Mouse (Mus musculus): ENCODE results near the gene Defa31. TPM values are rescaled to one million over a fixed set of nuclear protein-coding genes. Genes with fewer than 3 reads are reported as not detected.

The Defa31 gene
- polyA plus RNA-seq (2014; fragmentation: Illumina TruSeq; extraction: RNeasy Lipid Tissue Mini Kit (QIAGEN cat#74804); ENCODE audit: low replicate concordance), result 5,443 TPM

GRCm38 (mm10) chr8:21191314-21191713 lies at the start of gene Defa31:
TSS of gene Defa31 (plus strand) at chr8:21191614.

GRCm38 (mm10) chr8:21161977-21162376 lies 29.4 kb upstream of the Defa31 start, which contains the start of gene Defa22:
TSS of gene Defa22 (plus strand) at chr8:21162277.

GRCm38 (mm10) chr8:21201261-21201660 lies 9.8 kb downstream of the Defa31 start, which contains the start of gene Gm15293:
TSS of gene Gm15293 (plus strand) at chr8:21201561.

Other genes with a start within 250 kb of the Defa31 start
- not detected for gene AY761185, start 246.9 kb upstream of the Defa31 start, polyA plus RNA-seq (2014; fragmentation: Illumina TruSeq; extraction: RNeasy Lipid Tissue Mini Kit (QIAGEN cat#74804); ENCODE audit: low replicate concordance)
- gene Defa21, start 166.1 kb upstream of the Defa31 start, polyA plus RNA-seq (2014; fragmentation: Illumina TruSeq; extraction: RNeasy Lipid Tissue Mini Kit (QIAGEN cat#74804); ENCODE audit: low replicate concordance), result 17.6 TPM
- gene Defa23, start 136.6 kb upstream of the Defa31 start, polyA plus RNA-seq (2014; fragmentation: Illumina TruSeq; extraction: RNeasy Lipid Tissue Mini Kit (QIAGEN cat#74804); ENCODE audit: low replicate concordance), result 160 TPM
- gene Defa35, start 126.6 kb upstream of the Defa31 start, polyA plus RNA-seq (2014; fragmentation: Illumina TruSeq; extraction: RNeasy Lipid Tissue Mini Kit (QIAGEN cat#74804); ENCODE audit: low replicate concordance), result not detected
- not detected for gene Defa25, start 107.2 kb upstream of the Defa31 start, polyA plus RNA-seq (2014; fragmentation: Illumina TruSeq; extraction: RNeasy Lipid Tissue Mini Kit (QIAGEN cat#74804); ENCODE audit: low replicate concordance)
- gene Gm14851, start 95.6 kb upstream of the Defa31 start, polyA plus RNA-seq (2014; fragmentation: Illumina TruSeq; extraction: RNeasy Lipid Tissue Mini Kit (QIAGEN cat#74804); ENCODE audit: low replicate concordance), result 106 TPM
- 1,814 TPM for gene Defa30, start 57.0 kb upstream of the Defa31 start, polyA plus RNA-seq (2014; fragmentation: Illumina TruSeq; extraction: RNeasy Lipid Tissue Mini Kit (QIAGEN cat#74804); ENCODE audit: low replicate concordance)
- 11.5 TPM for gene Defa22, start 29.3 kb upstream of the Defa31 start, polyA plus RNA-seq (2014; fragmentation: Illumina TruSeq; extraction: RNeasy Lipid Tissue Mini Kit (QIAGEN cat#74804); ENCODE audit: low replicate concordance)
- not detected for gene Gm15293, start 9.9 kb downstream of the Defa31 start, polyA plus RNA-seq (2014; fragmentation: Illumina TruSeq; extraction: RNeasy Lipid Tissue Mini Kit (QIAGEN cat#74804); ENCODE audit: low replicate concordance)
- 82.5 TPM for gene Gm15292, start 58.1 kb downstream of the Defa31 start, polyA plus RNA-seq (2014; fragmentation: Illumina TruSeq; extraction: RNeasy Lipid Tissue Mini Kit (QIAGEN cat#74804); ENCODE audit: low replicate concordance)
- gene Defa27, start 123.9 kb downstream of the Defa31 start, polyA plus RNA-seq (2014; fragmentation: Illumina TruSeq; extraction: RNeasy Lipid Tissue Mini Kit (QIAGEN cat#74804); ENCODE audit: low replicate concordance), result not detected
- 41.6 TPM for gene Defa29, start 135.4 kb downstream of the Defa31 start, polyA plus RNA-seq (2014; fragmentation: Illumina TruSeq; extraction: RNeasy Lipid Tissue Mini Kit (QIAGEN cat#74804); ENCODE audit: low replicate concordance)
- gene Defa2, start 186.9 kb downstream of the Defa31 start, polyA plus RNA-seq (2014; fragmentation: Illumina TruSeq; extraction: RNeasy Lipid Tissue Mini Kit (QIAGEN cat#74804); ENCODE audit: low replicate concordance), result 12.8 TPM
- 12.8 TPM for gene Defa33, start 200.2 kb downstream of the Defa31 start, polyA plus RNA-seq (2014; fragmentation: Illumina TruSeq; extraction: RNeasy Lipid Tissue Mini Kit (QIAGEN cat#74804); ENCODE audit: low replicate concordance)
- 52.6 TPM for gene Defa36, start 235.8 kb downstream of the Defa31 start, polyA plus RNA-seq (2014; fragmentation: Illumina TruSeq; extraction: RNeasy Lipid Tissue Mini Kit (QIAGEN cat#74804); ENCODE audit: low replicate concordance)